Mouse (Mus musculus): Measurements from ENCODE around the gene Nova2. TPM values are rescaled to one million over a fixed set of nuclear protein-coding genes. Genes with fewer than 3 reads are reported as not detected.

Gene Nova2
- polyA plus RNA-seq, 1 experiment = not detected

- H3K27ac ChIP-seq (ENCODE audit: insufficient read depth, low read depth, low read length) = no peak overlapping the region
- H3K4me1 ChIP-seq (ENCODE audit: control insufficient read depth, insufficient read depth, low read length) = peaks cover 7% of the 10 kb centered on the region; the same call in 1 of the 2 replicates
- no peak for TF ChIP-seq CTCF (IDR thresholded peaks at IDR 0.05; ENCODE audit: low read depth, low read length)
- no peak for TF ChIP-seq POLR2A (IDR thresholded peaks at IDR 0.05; ENCODE audit: borderline replicate concordance, low read depth, low read length)
- H3K4me3 ChIP-seq (ENCODE audit: insufficient read depth, low read length) = peak overlapping the region; percentile 48
These were observed 66.1 kb downstream of the Nova2 start for GRCm38 (mm10) chr7:18991660-18992293.

- Histone ChIP-seq H3K4me1 (ENCODE audit: control insufficient read depth, insufficient read depth, low read length) (peaks cover 7% of the 10 kb centered on the region; the same call in 1 of the 2 replicates), H3K4me3 (ENCODE audit: insufficient read depth, low read length) (peak overlapping the region; percentile 48), H3K27ac (ENCODE audit: insufficient read depth, low read depth, low read length) (no peak overlapping the region)
- TF ChIP-seq CTCF (IDR thresholded peaks at IDR 0.05; ENCODE audit: low read depth, low read length) (no peak), POLR2A (IDR thresholded peaks at IDR 0.05; ENCODE audit: borderline replicate concordance, low read depth, low read length) (no peak)
These were observed 66.6 kb downstream of the Nova2 start for GRCm38 (mm10) chr7:18992294-18992675.

- Histone ChIP-seq H3K4me1 (ENCODE audit: control insufficient read depth, insufficient read depth, low read length) (peaks cover 7% of the 10 kb centered on the region; the same call in 1 of the 2 replicates), H3K4me3 (ENCODE audit: insufficient read depth, low read length) (no peak overlapping the region), H3K27ac (ENCODE audit: insufficient read depth, low read depth, low read length) (no peak overlapping the region)
- TF ChIP-seq POLR2A (IDR thresholded peaks at IDR 0.05; ENCODE audit: borderline replicate concordance, low read depth, low read length) (no peak), CTCF (IDR thresholded peaks at IDR 0.05; ENCODE audit: low read depth, low read length) (no peak)
These were observed 67.3 kb downstream of the Nova2 start for GRCm38 (mm10) chr7:18993036-18993435.

GRCm38 (mm10) chr7:18998835-18999234 is 73.1 kb downstream of the Nova2 start:
- Histone ChIP-seq H3K27ac (ENCODE audit: insufficient read depth, low read depth, low read length) (no peak overlapping the region), H3K4me1 (ENCODE audit: control insufficient read depth, insufficient read depth, low read length) (peaks cover 7% of the 10 kb centered on the region), H3K4me3 (ENCODE audit: insufficient read depth, low read length) (no peak overlapping the region)
- TF ChIP-seq POLR2A (IDR thresholded peaks at IDR 0.05; ENCODE audit: borderline replicate concordance, low read depth, low read length) (no peak), CTCF (IDR thresholded peaks at IDR 0.05; ENCODE audit: low read depth, low read length) (no peak)

- peak overlapping the region; percentile 28 for H3K27ac ChIP-seq (ENCODE audit: insufficient read depth, low read depth, low read length)
- TF ChIP-seq CTCF (IDR thresholded peaks at IDR 0.05; ENCODE audit: low read depth, low read length) = no peak
- TF ChIP-seq POLR2A (IDR thresholded peaks at IDR 0.05; ENCODE audit: borderline replicate concordance, low read depth, low read length) = no peak
- H3K4me1 ChIP-seq (ENCODE audit: control insufficient read depth, insufficient read depth, low read length) = peaks cover 10% of the 10 kb centered on the region
- H3K4me3 ChIP-seq (ENCODE audit: insufficient read depth, low read length) = peak overlapping the region; percentile 65
These were observed 74.7 kb downstream of the Nova2 start for GRCm38 (mm10) chr7:19000421-19000820.

GRCm38 (mm10) chr7:19001066-19001806 is 75.5 kb downstream of the Nova2 start:
- Histone ChIP-seq H3K27ac (ENCODE audit: insufficient read depth, low read depth, low read length) (peak overlapping the region; percentile 59), H3K4me1 (ENCODE audit: control insufficient read depth, insufficient read depth, low read length) (peaks cover 10% of the 10 kb centered on the region), H3K4me3 (ENCODE audit: insufficient read depth, low read length) (peak overlapping the region; percentile 65)
- TF ChIP-seq POLR2A (IDR thresholded peaks at IDR 0.05; ENCODE audit: borderline replicate concordance, low read depth, low read length) (no peak), CTCF (IDR thresholded peaks at IDR 0.05; ENCODE audit: low read depth, low read length) (no peak)

- Histone ChIP-seq H3K27ac (ENCODE audit: insufficient read depth, low read depth, low read length) (peak overlapping the region; percentile 59), H3K4me1 (ENCODE audit: control insufficient read depth, insufficient read depth, low read length) (peaks cover 10% of the 10 kb centered on the region), H3K4me3 (ENCODE audit: insufficient read depth, low read length) (peak overlapping the region; percentile 65)
- TF ChIP-seq CTCF (IDR thresholded peaks at IDR 0.05; ENCODE audit: low read depth, low read length) (no peak), POLR2A (IDR thresholded peaks at IDR 0.05; ENCODE audit: borderline replicate concordance, low read depth, low read length) (no peak)
These were observed 76.1 kb downstream of the Nova2 start for GRCm38 (mm10) chr7:19001807-19002085.

GRCm38 (mm10) chr7:19002115-19002514 is 76.4 kb downstream of the Nova2 start:
- Histone ChIP-seq H3K4me1 (ENCODE audit: control insufficient read depth, insufficient read depth, low read length) (peaks cover 10% of the 10 kb centered on the region), H3K4me3 (ENCODE audit: insufficient read depth, low read length) (peak overlapping the region; percentile 55), H3K27ac (ENCODE audit: insufficient read depth, low read depth, low read length) (peak overlapping the region; percentile 59; the same call in 1 of the 2 replicates)
- TF ChIP-seq POLR2A (IDR thresholded peaks at IDR 0.05; ENCODE audit: borderline replicate concordance, low read depth, low read length) (no peak), CTCF (IDR thresholded peaks at IDR 0.05; ENCODE audit: low read depth, low read length) (no peak)

- H3K4me1 ChIP-seq (ENCODE audit: control insufficient read depth, insufficient read depth, low read length) = peaks cover 10% of the 10 kb centered on the region
- peak overlapping the region; percentile 55 for H3K4me3 ChIP-seq (ENCODE audit: insufficient read depth, low read length)
- TF ChIP-seq CTCF (IDR thresholded peaks at IDR 0.05; ENCODE audit: low read depth, low read length) = no peak
- no peak for TF ChIP-seq POLR2A (IDR thresholded peaks at IDR 0.05; ENCODE audit: borderline replicate concordance, low read depth, low read length)
- peak overlapping the region; percentile 61 for H3K27ac ChIP-seq (ENCODE audit: insufficient read depth, low read depth, low read length)
These were observed 77.3 kb downstream of the Nova2 start for GRCm38 (mm10) chr7:19002848-19003498.

Measured in bone marrow macrophage, adult 2 months (primary cell).